Mouse (Mus musculus): ENCODE data around the gene Susd2.

The Susd2 gene

DNA sequence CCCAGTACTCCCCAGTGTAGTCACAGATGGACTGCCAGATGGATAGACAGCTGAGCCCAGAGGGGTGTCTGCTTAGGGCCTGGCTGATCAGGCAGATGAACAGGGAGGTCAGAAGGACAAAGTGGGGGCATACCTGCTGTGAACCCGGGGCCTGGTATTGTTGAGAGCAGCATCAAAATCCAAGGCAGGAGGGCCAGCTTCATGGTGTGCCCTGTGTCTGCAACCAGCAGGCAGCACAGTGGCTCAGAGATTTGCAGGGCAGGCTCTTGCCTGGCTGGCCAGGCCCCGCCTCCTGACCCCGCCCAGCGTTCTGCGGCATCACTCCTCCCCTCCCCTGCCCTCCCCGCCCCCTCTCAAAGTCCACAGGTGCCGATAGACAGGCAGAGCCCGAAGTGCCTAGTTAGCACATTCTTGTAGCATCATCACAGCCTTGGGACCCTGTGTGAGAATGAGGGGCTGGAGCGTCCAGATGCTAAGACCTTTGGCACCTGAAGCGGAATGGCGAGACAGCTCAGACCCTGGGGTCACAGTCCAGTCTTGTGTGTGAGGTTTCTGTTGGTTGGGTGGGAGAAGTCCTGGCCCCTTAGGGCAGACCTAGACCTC, at the start of gene Susd2:
Susd2 (minus strand) TSS at position 268 of the 603 bp plus-strand sequence.
- DNase-seq (ENCODE audit: low spot score): peak; percentile 60

DNA sequence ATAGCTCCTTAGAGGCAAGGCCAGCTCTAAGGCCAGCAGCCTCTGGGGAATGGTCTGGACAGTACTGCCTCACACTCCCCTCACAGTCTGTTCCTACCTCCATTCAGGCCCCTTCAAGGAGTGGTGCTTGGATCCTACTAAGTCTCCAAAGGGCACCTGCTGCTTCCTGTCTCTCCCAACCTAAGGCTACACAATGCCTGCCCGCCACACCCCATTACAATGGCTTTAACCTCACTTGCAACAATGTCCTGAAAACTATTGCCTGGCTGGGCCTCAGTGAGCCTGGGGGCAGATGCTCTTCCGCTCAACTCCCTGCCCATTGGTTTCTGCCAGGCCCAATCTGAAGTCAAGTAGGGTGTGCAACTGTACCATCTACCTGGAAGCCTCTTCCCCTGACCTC, 44.8 kb upstream of the Susd2 start:
- no peak for DNase-seq (ENCODE audit: low spot score)

DNA sequence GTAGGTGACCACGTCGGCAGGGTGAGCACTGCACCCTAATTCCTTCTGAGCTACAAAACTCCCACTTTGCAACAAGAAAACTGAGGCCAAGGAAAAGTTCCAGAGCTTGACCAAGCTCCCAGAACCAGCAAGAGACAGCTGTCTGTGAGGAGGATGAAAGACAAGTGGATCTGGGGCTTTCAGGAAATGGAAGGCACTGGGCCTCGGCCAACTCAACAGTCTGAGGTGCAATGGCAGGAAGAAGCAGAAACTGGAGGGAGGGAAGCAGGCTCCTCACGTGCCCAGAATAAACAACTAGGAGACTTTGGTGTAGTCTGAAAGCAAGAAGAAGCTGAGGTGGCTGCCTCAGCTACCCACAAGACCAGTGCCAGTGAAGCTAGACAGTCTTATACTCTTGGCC, 42.9 kb upstream of the Susd2 start:
- no peak for DNase-seq (ENCODE audit: low spot score)

DNA sequence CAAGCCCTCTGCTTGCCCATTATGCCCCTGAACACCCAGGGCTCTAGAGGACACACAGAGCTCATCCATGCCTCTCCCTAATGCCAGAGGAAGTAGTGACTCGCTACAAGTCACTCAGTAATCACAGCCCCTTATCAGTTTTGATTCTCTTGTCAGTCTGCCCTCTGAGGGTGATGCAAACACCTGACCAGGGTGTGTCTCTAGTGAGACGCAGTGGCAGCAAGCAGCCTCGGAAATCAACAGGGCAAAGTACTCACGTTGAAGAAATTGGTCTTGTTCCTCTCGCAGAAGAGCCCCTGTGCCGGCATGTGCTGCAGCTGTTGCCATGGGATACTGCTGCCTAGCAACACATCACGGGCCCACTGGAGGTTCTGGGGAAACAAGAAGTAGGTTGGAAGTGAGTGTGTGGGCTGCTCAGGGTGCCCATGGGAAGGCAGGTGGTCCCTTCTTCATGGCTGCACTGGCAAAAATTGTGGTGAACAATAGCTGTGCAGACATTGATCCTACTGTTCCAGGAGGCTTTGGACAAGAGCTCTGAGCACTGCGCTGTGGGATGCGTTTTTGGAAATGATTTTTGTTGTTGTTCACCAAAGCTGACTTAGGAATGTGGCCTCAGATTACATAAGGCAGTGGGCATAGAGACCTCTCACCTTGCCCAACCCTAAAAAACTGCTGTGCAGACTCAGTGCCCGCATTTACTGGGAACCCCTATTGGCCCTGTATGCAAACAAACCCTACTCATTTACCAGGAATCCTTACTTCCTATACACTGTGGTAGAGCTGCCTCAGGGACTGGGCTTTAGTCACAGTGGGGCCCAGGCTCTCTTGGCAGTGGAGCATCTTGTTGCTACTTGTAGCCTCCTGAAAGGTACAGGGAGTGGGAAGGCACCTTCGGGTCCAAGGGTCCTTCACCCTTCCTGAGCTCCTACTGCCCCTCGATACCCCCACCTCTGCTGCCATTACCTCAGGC, 40.5 kb upstream of the Susd2 start:
- no peak for DNase-seq (ENCODE audit: low spot score)

DNA sequence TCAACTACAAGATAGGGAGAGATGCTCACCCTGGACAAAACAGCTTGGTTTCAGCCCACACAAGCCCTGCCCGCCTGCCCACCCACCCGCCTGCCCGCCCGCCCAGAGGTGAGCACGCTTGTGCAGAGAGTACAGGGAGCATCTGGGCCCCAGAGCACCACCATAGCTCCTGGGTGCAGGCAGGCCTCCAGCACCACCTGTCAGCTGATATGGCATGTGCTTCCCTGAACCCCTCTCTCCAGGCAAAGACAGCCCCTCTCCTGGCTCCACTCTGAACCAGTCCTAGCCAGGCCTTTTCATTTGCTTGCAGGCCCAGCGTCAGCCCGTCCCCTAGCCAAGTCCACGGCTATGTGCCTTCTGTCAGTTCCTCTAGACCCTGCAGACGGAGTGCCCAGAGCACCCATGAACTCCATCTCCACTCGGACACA, 36.8 kb upstream of the Susd2 start:
- DNase-seq (ENCODE audit: low spot score): no peak

DNA sequence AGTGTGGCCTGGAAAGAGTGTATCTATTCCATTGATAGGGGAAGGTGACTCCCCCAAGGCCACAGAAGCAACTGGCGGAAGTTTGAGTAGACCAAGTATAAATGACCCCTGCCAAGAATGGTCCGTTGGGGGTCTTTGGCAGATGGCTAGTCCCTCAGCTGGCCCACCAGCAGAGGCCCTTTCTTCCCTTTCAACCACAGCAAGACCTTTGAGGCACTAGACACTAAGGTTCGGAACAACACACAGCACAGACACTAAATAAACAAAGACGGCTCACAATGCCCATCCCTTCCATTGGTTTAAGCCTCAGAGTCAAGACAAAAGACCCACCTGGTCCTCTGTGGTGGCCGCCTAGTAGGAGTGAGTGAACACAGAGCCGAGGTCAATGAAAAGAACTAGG, 35.4 kb upstream of the Susd2 start:
- no peak for DNase-seq (ENCODE audit: low spot score)

DNA sequence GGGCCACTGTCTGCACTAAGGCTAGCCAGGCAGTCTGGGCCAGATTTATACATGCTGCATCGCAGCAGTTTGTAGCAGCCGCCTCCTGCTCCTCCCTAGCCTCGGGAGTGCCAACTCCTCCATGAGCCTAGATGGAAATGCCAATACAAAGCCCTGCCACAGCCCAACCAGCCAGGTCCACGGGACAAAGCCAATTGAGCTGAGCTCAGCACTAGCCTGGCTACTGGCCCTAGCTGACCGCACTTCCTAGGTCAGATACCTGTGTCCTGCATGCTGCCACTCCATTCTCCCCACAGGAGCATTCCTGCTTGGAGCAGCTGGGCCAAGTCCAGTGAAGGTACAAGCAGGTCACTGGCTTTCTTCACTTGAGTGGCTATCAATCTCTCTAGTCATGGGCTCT, 34.2 kb upstream of the Susd2 start:
- no peak for DNase-seq (ENCODE audit: low spot score)

DNA sequence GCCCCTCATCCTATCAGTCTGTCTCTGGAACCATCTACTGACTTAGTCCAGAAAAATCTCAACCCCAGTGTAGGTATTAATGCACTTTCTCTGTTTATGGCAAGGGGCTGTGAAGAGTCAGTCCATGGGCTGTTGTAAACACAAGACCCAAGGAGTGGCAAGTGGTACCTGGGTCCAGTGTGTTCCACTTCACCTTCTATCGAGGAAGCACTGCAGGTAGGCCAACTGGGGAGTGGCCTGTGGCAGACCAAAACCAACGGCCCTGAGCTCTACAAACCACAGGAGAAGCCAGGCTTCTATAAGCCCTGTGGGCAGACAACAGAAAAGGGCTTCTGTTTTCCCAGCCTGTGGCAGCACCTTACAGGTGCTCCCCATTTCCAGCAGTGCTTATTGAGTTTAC, 33.8 kb upstream of the Susd2 start:
- DNase-seq (ENCODE audit: low spot score): no peak

DNA sequence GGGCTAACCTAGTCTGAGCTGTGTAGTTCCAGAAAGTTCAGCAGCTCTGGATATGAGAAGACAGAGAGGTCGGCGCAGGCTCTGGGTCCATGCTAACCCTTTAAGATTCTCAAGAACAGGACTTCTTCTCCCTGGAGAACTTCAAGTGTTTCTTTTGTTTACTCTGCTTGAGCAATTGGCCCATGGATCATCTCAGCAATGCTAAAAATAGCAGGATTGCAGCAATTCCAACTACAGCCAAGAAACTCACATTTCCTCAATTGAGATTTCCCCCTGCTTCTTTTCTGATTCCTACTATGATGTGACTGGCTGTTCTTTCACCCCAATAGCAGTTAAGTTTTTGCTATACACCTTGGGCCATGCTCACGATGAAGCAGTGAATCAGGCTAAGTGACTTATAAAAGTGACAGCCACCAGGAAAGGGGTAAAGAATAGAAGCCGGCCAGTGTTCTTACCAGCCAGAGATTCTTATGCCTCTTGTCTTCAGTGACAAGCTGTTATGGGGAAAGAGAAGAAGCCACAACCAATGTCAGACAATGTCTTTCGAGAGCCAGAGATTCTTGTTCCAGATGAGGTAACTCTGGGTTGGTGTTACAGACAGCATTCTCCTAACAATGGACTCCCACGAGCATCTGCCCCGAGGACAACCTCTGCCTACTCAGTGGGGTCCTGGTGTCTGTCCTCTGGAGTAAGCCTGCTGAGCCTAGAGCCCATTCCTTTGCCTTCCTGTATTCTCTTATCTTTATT, 33.2 kb upstream of the Susd2 start:
- no peak for DNase-seq (ENCODE audit: low spot score)

DNA sequence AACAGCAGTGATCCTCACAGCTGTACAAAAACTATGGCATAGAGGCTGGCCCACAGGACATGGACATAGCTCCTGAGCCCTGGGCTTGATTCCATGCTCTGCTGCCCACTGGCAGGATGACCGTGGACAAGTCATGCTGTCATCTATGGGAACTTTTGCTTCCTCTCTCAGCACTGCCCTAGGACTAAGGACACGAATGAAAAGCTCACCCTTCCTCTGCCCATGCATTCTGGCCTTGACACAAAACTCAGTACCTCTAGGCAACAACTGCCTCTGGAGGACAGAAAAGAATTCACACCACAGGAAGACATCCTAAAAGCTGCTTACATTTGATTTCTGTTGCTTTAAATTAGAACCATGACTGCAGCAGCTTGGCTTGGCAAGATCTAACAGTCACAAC, 32.5 kb upstream of the Susd2 start:
- no peak for DNase-seq (ENCODE audit: low spot score)

DNA sequence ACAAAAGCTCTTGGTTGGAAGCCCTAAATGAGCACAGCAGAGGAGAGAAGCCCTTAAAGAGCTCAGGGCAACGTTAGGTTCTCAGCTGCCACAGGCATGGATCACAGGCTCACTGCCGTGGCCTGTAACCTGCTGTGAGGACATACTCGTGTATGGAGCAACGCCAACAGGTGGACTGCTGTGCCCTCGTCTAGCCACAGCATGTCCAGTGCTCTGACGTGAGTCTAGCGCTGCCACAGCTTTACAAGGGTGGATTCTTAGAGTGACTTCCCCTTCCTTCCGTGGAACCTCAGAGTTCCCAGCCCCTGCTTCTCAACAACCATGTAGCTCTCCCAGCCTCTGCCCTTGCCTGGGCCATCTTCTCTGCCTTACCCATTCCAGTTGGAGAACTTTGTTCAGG, 31.8 kb upstream of the Susd2 start:
- DNase-seq (ENCODE audit: low spot score): no peak

DNA sequence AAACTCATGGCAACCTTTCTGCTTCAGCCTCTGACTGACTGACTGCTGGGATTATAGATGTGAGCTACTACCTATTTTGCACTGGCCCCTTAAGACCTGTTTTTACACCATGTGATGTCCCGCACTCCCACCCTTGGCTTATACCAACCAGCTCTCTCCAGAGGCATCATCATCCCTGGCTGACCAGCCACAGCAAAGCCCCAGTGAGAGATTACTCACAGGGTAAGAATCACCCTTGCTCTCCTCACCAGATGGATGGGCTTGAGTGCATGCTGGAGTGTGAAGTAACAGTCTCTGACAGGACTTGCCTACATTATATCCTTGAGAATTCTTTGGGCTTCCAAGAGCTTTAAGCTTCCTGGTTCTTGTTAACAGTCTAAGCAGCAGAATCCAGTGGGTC, 26.1 kb upstream of the Susd2 start:
- no peak for DNase-seq (ENCODE audit: low spot score)

DNA sequence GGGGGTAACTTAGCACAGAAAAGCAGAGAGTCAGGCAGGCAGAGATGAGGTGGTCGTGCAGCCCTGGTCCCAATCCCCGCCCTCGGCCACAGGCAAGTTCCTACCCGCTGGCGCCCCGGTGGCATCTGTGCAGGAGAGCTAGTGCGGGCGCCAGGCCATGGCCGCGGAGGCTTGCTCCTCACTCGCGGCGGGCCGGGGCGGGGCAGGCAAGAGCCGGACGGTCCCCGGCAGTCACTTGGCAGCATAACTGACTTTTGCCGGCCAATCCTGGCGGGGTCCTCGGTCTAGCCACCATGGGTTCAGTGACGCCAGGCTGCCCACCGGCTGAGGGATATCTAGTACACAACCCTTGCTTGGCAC, 24.1 kb upstream of the Susd2 start:
- DNase-seq (ENCODE audit: low spot score): peak; percentile 30

DNA sequence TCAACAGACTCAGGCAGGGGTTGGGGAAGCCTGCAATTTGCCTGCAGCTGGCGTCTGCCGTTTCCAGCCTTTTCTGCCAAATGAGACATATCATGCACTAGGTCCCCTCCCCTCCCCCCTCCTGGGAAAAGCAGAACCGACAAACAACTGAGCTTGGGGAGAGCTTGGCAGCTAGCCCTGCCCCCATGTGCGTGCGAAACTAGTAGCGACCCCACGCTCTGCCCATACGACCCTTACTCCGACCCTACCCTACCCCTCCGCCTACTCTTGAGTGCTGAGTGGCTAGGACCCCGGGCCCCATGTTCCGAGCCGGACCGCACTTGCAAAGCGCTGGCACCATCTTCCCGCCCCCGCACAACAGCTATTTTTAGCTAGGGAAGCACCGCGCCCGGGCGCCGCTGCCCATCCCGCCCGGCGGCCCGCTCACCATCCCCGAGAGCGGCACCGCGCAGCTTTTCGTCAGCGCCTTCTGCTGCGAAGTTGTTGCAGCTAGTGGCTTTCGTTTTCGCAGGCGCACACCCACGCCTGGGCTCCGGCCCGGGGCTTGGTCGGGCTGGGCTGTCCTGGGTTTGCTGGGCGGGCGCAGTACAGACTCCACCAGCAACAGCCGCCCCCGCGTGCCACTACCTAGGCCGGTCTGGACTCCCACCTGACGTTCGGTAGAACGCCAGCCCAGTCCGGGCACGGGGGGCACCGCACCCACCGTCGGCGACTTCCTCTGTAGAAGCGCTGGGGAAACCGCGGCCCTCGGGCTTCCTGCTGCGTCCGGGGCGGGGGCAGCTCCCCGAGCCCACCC, 23.5 kb upstream of the Susd2 start:
- peak; percentile 30 for DNase-seq (ENCODE audit: low spot score)

DNA sequence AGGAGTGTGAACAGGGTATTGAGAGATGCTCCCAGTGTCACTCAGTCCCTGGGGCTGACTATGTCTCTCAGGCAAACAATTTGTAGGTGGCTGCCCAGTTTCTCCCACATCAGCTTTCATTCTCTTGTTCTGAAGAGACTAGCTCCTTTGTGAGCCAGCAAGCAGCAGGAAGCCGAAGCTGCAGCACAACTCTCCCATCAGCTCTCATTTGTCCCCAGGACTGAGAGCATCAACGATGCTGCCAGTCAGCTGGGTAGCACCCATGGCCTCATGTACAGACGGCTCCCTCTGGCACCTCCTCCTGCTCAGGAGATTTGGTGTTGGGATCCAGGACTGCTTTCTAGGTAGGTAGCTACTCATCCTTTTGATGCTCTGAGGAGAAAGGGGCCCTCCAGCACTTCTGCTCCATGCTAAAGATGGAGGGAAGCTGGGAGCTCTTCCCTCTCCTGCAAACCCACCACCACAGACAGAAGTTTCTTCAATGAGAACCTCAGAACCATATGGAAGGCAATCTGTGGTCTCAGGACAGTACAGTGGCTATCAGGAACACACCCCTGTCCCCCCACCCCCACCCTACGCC, 22.7 kb upstream of the Susd2 start:
- no peak for DNase-seq (ENCODE audit: low spot score)

DNA sequence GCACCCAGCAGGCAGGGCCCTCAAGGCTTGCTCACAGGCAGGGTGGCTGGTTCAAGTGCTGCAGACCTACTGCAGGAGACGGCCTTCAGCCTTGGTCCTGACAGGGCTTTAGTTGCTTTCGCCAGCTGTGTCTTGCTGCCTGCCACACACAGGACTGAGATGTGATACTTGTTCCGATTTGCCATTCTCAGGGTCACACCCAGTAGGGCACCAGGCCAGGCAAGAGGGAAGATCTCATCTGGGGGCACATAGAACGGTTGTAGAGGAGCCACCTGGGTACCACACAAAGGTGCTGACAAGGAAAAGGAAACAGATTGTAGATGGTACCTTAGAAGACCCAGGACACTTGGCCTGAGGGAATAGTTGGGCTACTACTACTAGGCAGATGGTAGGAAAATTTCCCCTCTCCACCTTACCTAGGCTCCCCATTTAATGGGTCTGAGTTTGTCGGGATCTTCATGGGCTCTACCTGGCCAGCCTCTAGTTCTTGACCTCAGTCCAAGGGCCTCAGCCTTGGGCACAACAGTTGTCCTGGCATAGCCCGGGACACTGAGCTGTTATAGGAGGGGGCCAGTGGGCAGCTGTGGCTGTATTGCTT, 21.0 kb upstream of the Susd2 start:
- DNase-seq (ENCODE audit: low spot score): no peak

DNA sequence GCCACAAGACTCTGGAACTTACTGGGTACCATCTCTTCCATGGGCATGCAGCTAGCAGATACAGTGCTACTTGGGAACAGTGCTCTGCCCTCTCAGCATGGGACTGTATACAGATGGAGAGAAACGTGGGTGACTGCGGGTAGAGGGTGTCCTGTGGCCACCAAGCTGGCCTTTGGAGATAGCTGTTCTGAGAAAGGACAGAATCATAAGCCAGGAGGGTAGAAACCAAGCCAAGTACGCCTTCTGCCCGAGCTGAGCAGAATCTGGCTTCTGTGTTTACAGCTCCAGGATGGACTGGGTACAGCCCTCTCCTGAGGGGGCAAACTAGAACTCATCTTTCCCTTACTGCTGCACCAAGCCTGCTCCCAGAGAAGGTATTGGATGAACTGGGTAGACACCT, 18.8 kb upstream of the Susd2 start:
- DNase-seq (ENCODE audit: low spot score): no peak

DNA sequence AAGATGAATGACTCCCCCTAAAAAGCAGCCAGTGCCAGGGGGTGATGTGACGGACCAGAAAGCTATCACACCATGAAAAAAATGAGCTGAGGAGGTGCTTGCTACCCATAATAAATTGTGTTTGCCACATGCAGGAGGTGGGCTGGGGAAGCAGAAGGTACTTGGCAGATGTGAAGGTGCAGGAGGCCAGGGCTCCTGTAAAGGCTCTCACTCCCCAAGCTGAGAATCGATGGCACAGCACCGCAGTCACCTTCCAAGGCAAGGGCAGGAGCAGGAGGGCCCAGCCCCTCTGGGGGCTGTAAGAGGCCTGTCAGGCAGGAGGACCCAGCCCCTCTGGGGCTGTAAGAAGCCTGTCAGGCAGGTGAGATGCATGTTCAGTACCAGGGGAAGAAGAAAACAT, 18.1 kb upstream of the Susd2 start:
- no peak for DNase-seq (ENCODE audit: low spot score)

DNA sequence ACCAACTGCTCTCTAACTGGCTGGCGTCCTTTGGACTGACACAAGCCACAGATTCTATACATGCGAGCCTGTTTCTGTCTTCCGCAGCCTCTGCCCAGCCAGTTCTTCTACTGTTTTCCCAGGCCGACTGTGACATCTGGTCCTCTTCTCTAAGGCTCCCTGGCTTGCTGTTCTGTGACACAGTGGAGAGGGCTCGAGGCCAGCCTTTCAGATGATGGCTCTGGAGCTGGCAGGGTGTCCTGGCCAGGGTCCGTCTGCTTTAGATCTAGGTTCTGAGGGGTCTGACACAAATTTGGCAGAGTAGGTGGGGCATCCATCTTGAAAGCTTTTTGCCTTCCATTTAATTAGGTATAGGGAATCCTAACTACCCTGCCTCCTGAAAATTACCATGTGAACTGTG, 17.6 kb upstream of the Susd2 start:
- DNase-seq (ENCODE audit: low spot score): no peak

DNA sequence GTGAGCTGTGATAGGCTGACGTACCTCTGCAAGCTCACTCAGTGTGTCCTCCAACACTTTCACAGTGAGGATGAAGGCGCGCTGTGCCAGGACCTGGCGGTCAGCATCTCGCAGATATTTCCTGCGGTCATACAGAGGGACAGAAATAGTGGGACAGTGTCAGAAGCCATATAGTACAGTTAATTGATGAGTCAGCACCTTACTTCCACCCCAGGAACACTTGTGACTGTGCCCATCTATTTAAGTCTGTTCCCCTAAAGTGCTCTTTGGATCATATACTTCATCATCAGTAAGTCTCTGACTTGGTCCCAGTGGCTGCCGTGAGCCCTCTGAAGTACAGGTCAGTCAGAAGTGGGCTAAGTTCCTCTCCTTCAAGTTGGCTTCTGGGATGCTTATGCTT, 14.0 kb upstream of the Susd2 start:
- no peak for DNase-seq (ENCODE audit: low spot score)

DNA sequence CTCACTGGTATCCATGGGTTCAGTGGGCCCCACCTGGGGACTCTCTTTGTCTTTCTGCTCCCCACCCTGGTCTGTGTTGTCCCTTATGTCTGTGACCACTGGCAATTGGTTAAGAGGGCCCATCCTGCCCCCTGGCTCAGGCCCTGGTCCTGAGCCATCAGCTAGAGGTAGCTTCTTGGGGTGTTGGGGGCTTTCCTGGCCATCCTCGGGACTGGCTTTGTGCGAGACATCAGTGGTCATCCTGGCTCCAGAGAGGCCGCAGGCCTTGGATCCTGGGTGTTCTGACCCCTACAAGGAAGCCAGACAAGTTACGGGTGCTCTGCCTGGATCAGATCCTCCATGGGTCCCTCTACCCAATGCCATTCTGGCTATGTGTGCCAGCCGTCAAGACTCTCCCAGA, 13.4 kb upstream of the Susd2 start:
- DNase-seq (ENCODE audit: low spot score): no peak
